Mouse (Mus musculus): ENCODE results near the gene Fam117b. TPM values are rescaled to one million over a fixed set of nuclear protein-coding genes. Genes with fewer than 3 reads are reported as not detected.

Fam117b gene
- polyA plus RNA-seq, 1 experiment from 2014 or later = 7.0 TPM

DNA sequence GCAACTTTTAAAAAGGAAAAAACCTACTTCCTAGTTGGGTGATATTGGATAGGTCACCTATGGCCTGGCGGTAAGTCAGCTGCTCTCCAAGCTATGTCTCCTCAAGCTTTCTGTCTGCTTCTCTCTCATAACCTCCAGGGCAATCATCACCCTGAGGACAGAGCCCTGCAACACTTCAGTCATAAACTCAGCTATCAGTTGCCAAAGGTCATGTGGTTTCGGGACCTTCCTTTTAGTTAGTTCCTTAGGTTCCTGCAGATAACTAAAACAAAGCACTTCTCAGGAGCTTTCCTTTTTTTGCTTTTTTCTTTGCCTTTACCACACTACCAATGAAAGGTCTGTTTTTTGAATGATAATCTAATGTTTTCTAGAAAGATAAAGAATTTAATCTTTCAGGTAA is 13.1 kb upstream of the Fam117b start:
- H3K36me3 ChIP-seq = no peaks in the 10 kb centered on the region
- no peaks in the 10 kb centered on the region for H3K27me3 ChIP-seq (replicated peaks)
- no peak overlapping the region for H3K9ac ChIP-seq
- H3K4me2 ChIP-seq = no peak overlapping the region
- no peak overlapping the region for H3K27ac ChIP-seq
- H3K9me3 ChIP-seq = no peaks in the 10 kb centered on the region
- WGBS = 70% methylated on average over 2 of the region's 2 CpGs
- no peak for ATAC-seq (ENCODE audit: insufficient read depth, low FRiP score, low read depth)
- no peak overlapping the region for H3K4me3 ChIP-seq (replicated peaks)
- 0 out of 2 replicates have a peak, but pooled peaks cover 2% of the 10 kb centered on the region for H3K4me1 ChIP-seq

DNA sequence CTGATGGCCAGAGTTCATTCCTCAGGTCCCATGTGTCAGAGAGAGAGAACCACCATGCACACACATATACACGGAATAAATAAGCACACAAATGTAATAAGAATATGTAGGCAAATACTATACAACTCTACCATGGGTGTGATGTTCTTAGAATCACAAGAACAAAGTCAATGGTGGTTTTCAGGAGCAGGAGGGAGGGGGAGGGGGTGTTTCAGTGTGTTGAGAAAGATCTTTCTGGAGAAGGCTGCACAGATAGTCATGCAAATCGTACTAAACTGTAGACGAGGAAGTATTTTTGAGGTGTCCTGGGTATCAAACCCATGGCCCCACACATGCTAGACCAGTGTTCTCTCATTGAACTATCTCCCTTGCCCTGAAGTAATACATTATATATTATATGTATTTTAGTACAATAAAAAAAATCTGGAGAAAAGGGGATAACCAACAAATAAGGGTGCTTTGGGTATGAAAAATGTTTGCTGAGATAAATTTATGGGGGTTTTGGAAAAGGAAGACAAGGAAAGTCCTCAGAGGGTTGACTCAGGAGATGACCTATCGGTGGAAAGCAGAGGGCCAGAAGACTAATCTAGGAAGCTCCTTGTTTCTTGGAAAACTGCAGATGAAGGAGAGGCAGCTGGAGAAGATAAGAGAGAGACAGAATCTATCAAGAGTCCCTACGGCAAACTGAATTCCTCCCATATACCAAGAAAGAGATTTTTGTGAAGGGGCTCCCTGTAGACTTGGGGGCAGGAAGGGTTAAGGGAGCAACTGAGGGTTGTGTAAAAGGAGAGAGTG is 11.5 kb upstream of the Fam117b start:
- Histone ChIP-seq H3K9ac (no peak overlapping the region), H3K36me3 (no peaks in the 10 kb centered on the region), H3K27ac (no peak overlapping the region), H3K4me2 (no peak overlapping the region), H3K4me3 (replicated peaks) (no peak overlapping the region), H3K9me3 (no peaks in the 10 kb centered on the region), H3K27me3 (replicated peaks) (no peaks in the 10 kb centered on the region), H3K4me1 (0 out of 2 replicates have a peak, but pooled peaks cover 2% of the 10 kb centered on the region)
- no peak for ATAC-seq (ENCODE audit: insufficient read depth, low FRiP score, low read depth)
- 83% methylated on average over 5 of the region's 5 CpGs for WGBS

DNA sequence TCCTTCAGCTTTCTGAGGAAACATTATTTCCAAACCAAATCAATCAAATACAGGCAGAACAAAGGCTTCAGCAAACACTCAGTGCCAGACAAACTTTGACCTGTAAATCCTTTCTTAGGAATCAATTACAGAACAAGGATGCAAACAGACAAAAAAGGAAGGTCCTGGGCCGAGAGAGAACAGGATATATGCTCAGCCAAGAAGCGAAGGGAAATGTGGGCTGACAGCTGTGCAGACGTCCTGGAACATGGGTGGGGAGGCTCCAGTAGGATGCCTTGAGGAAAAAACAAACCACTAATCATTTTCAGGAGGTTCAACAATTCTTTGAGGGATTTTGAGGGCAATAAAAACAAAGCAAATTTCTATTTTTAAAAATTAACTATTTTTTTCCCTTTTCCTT is 10.2 kb upstream of the Fam117b start:
- WGBS = 11% methylated on average over 3 of the region's 3 CpGs
- H3K27ac ChIP-seq = no peak overlapping the region
- no peak for ATAC-seq (ENCODE audit: insufficient read depth, low FRiP score, low read depth)
- H3K36me3 ChIP-seq = no peaks in the 10 kb centered on the region
- H3K4me3 ChIP-seq (replicated peaks) = no peak overlapping the region
- no peak overlapping the region for H3K4me2 ChIP-seq
- no peak overlapping the region for H3K9ac ChIP-seq
- 0 out of 2 replicates have a peak, but pooled peaks cover 2% of the 10 kb centered on the region for H3K4me1 ChIP-seq
- no peaks in the 10 kb centered on the region for H3K27me3 ChIP-seq (replicated peaks)
- no peaks in the 10 kb centered on the region for H3K9me3 ChIP-seq

DNA sequence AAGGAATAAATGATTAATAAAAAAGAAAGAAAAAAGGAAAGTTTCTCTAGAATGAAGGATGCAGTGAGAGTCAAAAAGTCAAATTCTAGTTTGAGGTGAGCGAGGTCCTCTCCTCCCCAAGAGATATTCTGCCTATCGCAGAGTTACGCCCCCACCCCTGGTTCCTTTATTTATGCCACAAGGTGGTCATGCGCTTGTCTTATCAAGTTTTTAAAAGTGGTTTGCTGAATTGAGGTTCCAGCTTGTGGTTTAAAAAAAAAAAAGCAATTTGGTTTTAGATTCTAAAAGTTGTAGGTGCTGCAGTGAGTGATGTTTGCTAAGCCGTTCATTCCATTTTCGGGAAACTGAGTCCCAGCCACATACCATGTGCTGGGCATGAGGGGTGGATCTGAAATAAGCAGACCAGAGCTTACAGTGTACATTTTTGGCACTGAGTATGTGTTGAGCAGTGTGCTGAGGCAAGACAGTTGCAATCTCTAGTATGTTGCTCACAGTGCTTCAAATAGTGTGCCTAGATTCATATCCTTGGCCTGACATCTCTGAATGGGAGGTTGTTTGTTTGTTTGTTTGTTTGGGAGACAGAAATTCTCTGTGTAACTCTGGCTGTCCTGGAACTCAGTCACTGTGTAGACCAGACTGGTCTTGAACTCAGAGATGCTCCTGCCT is 8.0 kb upstream of the Fam117b start:
- H3K27ac ChIP-seq = no peak overlapping the region

DNA sequence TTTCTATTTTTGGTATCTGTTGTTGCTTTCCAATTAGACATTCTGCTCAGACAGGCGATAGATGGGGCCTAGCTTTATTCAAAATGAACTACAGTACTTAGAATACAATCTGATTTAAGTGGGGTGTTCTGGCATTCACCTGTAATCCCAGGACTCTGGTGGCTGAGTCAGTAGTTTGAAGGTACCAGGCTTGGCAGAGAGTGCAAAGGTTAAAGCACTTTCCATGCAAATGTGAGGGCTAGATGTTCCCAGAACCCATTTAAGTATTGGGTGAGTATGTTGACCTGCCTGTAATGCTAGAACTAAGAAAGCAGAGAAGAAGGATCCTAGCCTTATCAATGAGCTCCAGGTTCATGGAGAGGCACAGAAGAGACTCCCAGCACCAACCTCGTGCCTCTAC is 6.9 kb upstream of the Fam117b start:
- Histone ChIP-seq H3K4me2 (no peak overlapping the region), H3K9ac (no peak overlapping the region), H3K4me1 (0 out of 2 replicates have a peak, but pooled peaks cover 2% of the 10 kb centered on the region), H3K27ac (no peak overlapping the region), H3K4me3 (replicated peaks) (no peak overlapping the region), H3K27me3 (replicated peaks) (no peaks in the 10 kb centered on the region), H3K36me3 (no peaks in the 10 kb centered on the region), H3K9me3 (no peaks in the 10 kb centered on the region)
- ATAC-seq (ENCODE audit: insufficient read depth, low FRiP score, low read depth) = no peak
- WGBS = 72% methylated on average over 2 of the region's 2 CpGs

More for the DNA sequence above, 8.0 kb upstream of the Fam117b start:
- no peak for ATAC-seq (ENCODE audit: insufficient read depth, low FRiP score, low read depth)
- 89% methylated on average over 6 of the region's 6 CpGs for WGBS
- Histone ChIP-seq H3K4me3 (replicated peaks) (no peak overlapping the region), H3K4me1 (0 out of 2 replicates have a peak, but pooled peaks cover 2% of the 10 kb centered on the region), H3K9me3 (no peaks in the 10 kb centered on the region), H3K27me3 (replicated peaks) (no peaks in the 10 kb centered on the region), H3K4me2 (no peak overlapping the region), H3K9ac (no peak overlapping the region), H3K36me3 (no peaks in the 10 kb centered on the region)

DNA sequence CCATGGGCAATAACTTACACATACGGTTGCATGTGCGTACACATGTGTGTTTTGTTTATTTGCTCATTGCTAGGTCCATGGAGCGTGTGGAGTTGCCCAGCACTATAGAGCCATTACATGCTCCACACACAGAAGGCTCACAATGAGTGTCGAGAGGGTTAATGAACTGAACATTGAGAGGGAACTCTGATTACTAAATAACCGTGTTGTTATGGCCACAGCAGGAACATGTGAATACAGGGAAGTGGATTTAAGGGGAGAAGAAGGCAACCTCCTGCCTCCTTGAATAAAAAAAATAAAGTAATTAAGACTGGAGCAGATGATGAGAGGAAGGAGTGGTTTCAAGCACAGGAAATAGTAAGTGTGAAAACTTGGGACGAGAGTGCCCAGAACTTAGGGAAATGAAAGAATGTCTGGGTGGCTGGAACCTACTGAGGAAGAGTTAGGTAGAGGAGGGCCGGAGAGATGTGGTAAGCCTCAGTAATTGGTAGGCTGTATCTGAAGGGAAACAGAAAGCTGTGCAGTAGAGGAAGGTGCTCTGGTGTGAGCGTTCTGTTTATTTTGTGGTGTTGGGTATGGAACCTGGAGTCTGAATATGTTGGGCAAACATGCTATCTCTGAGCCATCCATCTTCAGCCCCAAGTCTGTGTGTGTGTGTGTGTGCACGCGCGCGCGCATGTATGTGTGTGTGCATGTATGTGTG is 5.8 kb upstream of the Fam117b start:
- ATAC-seq (ENCODE audit: insufficient read depth, low FRiP score, low read depth) = no peak
- Histone ChIP-seq H3K4me2 (no peak overlapping the region), H3K4me1 (0 out of 2 replicates have a peak, but pooled peaks cover 2% of the 10 kb centered on the region), H3K4me3 (replicated peaks) (no peak overlapping the region), H3K36me3 (no peaks in the 10 kb centered on the region), H3K9ac (no peak overlapping the region), H3K27me3 (replicated peaks) (no peaks in the 10 kb centered on the region), H3K9me3 (no peaks in the 10 kb centered on the region), H3K27ac (no peak overlapping the region)
- WGBS = 82% methylated on average over 13 of the region's 13 CpGs

DNA sequence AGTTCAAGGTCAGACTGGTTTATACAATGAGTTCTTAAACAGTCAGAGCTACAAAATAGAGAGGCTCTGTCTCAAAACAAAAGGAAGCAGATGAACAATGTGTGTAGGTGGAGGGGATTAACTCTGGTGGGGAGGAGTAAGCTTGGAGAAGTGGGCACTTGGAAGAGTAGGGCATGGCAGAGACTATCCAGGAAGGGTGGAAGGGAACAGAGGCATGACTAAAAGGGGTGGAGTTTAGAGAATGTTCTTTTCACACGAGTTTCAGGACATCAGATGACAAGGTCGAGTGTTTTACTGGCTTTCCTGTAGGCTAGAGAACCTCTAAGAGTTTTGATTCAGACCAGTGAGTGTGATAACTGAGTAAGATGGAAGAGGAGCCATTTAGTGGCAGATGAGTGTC is 5.1 kb upstream of the Fam117b start:
- ATAC-seq (ENCODE audit: insufficient read depth, low FRiP score, low read depth) = no peak
- Histone ChIP-seq H3K9me3 (no peaks in the 10 kb centered on the region), H3K4me3 (replicated peaks) (no peak overlapping the region), H3K27ac (no peak overlapping the region), H3K27me3 (replicated peaks) (no peaks in the 10 kb centered on the region), H3K4me1 (0 out of 2 replicates have a peak, but pooled peaks cover under 1% of the 10 kb centered on the region), H3K4me2 (no peak overlapping the region), H3K9ac (no peak overlapping the region), H3K36me3 (no peaks in the 10 kb centered on the region)
- 17% methylated on average over 2 of the region's 2 CpGs for WGBS

DNA sequence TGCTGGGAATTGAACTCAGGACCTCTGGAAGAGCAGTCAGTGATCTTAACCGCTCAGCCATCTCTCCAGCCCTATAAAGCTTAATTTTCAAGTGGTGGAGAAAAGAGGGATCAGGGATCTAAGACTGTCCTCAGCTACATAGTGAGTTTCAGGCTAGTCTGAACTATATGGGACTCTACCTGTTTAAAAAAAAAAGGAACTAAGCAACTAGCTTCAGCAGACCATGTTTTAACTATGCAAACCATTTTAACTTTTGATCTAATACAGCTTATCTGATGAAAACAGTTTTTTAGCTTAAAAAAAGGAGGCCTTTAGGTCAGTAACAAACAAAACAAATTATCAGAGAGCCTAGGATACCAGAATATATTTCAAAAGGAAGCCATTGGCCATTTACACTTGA is 1.9 kb upstream of the Fam117b start:
- WGBS = 83% methylated on average over 1 of the region's 1 CpGs
- Histone ChIP-seq H3K9ac (no peak overlapping the region), H3K27me3 (replicated peaks) (no peaks in the 10 kb centered on the region), H3K4me2 (no peak overlapping the region), H3K27ac (no peak overlapping the region), H3K9me3 (no peaks in the 10 kb centered on the region), H3K36me3 (no peaks in the 10 kb centered on the region), H3K4me3 (replicated peaks) (no peak overlapping the region), H3K4me1 (peaks cover 16% of the 10 kb centered on the region; the same call in 1 of the 2 replicates)
- ATAC-seq (ENCODE audit: insufficient read depth, low FRiP score, low read depth) = no peak

DNA sequence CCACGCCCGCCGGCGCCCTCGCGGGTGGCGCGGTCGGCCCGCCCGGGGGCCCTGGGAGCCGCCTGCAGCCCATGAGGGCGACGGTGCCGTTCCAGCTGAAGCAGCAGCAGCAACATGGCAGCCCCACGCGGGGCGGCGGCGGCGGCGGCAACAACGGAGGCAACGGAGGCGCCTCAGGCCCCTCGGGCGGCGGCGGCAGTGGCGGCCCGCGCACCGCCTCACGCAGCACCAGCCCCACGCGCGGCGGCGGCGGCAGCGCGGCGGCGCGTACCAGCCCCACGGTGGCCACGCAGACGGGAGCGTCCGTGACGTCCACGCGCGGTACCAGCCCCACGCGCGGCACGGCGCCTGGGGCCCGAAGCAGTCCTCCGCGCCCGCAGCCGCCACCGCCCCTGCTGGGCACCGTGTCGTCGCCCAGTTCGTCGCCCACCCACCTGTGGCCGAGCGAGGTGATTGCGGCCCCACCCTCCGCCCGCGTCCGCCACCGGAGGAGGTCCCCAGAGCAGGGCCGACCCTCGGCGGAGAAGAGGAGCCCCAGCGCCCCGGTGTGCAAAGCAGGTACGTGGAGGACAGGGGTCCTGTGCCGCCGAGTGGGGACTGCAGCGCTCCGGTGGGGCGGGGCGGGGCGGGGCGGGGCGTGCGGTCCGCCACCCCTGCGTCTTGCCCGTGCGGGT is 526 bp downstream of the Fam117b start:
- no peaks in the 10 kb centered on the region for H3K36me3 ChIP-seq
- H3K4me2 ChIP-seq = peak overlapping the region; percentile 61
- H3K4me1 ChIP-seq = peaks cover 19% of the 10 kb centered on the region; the same call in 1 of the 2 replicates
- H3K9me3 ChIP-seq = no peaks in the 10 kb centered on the region
- no peaks in the 10 kb centered on the region for H3K27me3 ChIP-seq (replicated peaks)
- H3K27ac ChIP-seq = peak overlapping the region; percentile 91
- peak; percentile 47 for ATAC-seq (ENCODE audit: insufficient read depth, low FRiP score, low read depth)
- WGBS = under 1% methylated on average over 94 of the region's 98 CpGs
- peak overlapping the region; percentile 76 for H3K9ac ChIP-seq
- H3K4me3 ChIP-seq (replicated peaks) = peak overlapping the region; percentile 85

DNA sequence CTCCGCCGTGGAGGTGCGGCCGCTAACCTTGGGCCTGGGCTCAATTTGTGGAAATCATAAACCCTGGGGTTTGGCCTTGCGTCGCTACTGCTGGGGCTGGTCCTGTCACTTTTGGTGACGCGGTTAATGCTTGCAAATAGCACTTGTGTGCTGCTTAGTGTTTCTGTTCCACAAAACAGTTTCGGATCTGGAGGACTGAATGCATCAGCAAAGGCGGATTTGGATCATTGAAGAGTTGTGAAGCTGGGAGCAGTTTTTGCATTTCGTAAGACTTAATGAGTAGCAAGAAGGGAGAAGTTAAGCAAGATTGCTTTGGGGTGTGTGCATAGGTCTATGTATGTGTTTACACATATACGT is 1.0 kb downstream of the Fam117b start:
- 2% methylated on average over 12 of the region's 12 CpGs for WGBS
- H3K36me3 ChIP-seq = no peaks in the 10 kb centered on the region
- H3K9ac ChIP-seq = peak overlapping the region; percentile 76
- no peaks in the 10 kb centered on the region for H3K27me3 ChIP-seq (replicated peaks)
- no peaks in the 10 kb centered on the region for H3K9me3 ChIP-seq
- H3K4me1 ChIP-seq = peaks cover 19% of the 10 kb centered on the region; the same call in 1 of the 2 replicates
- peak overlapping the region; percentile 85 for H3K4me3 ChIP-seq (replicated peaks)
- peak overlapping the region; percentile 61 for H3K4me2 ChIP-seq
- peak overlapping the region; percentile 91 for H3K27ac ChIP-seq
- ATAC-seq (ENCODE audit: insufficient read depth, low FRiP score, low read depth) = no peak

DNA sequence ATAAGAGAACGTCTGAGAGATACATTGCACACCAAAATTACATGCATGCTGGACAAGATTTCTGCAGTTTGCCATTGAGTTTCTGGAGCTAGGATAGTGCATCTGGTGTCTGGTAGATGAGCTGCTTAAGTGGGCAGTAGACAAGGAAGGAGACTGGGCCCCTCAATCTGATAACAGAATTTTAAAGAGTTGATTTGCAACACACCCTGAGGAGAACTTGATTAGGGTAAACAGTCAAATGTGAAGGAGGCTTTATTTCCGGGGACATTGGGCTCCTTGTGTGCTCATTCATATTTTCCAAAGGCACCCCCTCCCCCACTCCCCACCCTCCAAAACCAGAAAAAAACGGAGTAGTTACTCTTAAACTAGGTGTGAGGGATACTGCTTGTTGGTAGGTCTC is 2.0 kb downstream of the Fam117b start:
- Histone ChIP-seq H3K9me3 (no peaks in the 10 kb centered on the region), H3K27ac (no peak overlapping the region), H3K27me3 (replicated peaks) (no peaks in the 10 kb centered on the region), H3K4me2 (peak overlapping the region; percentile 61), H3K4me1 (peaks cover 19% of the 10 kb centered on the region; the same call in 1 of the 2 replicates), H3K4me3 (replicated peaks) (peak overlapping the region; percentile 85; the same call in 1 of the 2 replicates), H3K36me3 (no peaks in the 10 kb centered on the region), H3K9ac (no peak overlapping the region)
- 54% methylated on average over 3 of the region's 3 CpGs for WGBS
- no peak for ATAC-seq (ENCODE audit: insufficient read depth, low FRiP score, low read depth)
